Mouse (Mus musculus) embryo, embryonic 11.5 days (tissue): Measurements from ENCODE around the gene Gm47955.
"Not testable (repeated sequence)": the region's sequence is repeated elsewhere in the genome, so short reads cannot be mapped to it uniquely, and the experiment has no call there.

Experiments
- DNase-seq: peaks from one replicate; pipeline ENCODE4 v3.0.0-alpha.2; 2012; ENCODE audit warnings: low read depth, low spot score

Gm47955 gene

DNA sequence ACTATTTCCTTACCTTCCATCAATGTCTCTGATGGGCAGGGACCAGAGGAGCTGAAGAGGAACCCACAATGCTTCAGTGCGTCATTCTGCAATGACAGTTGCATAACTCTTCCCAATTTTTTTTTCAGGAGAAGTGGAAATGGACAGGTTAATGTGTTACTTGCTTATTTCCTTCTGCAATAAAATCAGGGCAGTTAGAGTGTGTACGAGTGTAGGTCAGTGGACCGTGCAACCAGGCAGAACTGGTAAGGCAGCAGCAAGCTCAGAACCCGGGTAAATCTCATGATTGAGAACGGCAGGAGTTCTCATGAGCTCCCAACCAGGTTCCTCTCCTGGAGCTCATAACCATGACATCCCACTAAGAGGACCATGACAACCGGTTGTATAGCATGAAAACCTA is 32.0 kb downstream of the Gm47955 start:
- no peak for DNase-seq

DNA sequence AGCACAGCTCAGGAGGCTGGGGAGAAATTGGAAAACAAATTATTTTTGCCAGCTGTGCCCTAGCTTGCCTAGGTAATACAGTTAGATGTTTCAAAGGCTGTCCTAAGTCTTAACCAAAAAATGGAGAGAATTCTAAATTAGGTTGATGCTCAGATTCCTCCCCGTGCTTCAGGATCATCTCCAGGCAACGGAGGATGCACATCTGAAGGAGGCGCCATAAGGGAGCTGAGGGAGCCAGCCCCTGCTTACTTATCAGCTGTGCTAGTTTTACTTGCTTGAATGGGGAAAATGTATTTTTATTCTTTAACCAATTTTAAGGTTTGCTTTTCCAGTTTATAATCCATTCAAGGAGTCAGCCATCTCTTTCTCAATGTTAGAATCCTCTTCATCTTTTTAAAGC is 33.9 kb downstream of the Gm47955 start:
- no peak for DNase-seq

DNA sequence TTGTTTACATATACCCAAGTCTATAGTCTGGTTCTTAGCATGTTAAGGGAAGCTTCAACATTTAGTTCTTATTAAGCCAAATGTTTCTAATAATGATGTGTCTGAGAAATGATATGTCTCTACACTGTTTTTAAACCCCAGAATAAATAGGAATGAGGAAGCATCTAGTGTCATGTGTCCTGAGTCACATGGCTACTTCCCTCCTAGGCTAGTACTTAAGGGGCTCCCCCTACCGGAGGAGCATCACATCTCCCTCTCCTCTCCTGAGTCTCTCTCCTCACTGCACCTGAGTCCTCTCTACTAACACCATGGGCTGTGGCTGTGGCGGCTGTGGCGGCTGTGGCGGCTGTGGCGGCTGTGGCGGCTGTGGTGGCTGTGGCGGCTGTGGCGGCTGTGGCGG is 40.2 kb downstream of the Gm47955 start, which contains the start of gene Gm47959:
Gm47959 (plus strand) TSS at position 243 of the 400 bp plus-strand sequence.
- DNase-seq: not testable (repeated sequence)

DNA sequence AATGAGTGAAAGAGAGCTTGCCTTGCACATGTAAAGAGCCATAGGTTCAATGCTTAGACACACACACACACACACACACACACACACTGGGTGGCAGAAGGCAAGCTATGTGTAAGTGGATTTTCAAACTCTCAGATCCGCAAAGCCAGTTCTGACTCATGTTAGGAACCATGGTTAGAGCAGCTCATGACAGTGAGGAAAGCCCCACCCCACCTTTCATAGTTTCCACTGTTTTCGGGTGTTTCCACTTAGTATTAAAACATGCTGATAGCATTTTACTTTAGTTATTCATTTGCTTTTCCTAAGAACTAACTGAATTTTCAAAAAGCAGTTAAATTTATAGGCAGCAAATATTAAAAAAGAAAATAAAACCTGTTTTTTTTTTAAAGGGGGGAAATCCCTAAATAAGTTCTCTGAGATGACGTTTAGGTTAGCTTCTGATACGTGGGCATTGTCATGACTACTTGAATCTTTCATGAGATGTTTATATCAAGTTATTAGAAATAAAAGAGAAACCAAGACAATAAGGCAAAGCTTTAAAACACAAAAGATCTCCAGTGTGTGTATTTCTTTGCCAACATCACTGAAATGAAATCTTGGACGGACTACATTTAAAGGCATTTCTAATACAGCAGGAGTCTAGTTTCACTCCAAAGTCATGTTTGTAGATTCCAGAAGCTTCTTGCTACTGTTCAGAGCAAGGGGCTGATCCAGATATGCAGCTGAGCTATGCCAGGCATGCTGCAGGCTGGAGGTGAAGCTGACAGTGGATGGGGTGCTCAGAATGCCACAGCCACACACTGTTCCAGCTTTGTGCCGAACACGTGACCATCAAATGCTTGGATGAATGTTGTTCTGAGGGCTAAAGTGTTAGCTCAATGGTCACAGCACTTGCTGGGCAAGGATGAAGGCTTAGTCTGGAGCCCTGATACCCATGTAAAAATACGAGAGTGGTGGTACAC is 46.4 kb downstream of the Gm47955 start:
- DNase-seq: no peak

DNA sequence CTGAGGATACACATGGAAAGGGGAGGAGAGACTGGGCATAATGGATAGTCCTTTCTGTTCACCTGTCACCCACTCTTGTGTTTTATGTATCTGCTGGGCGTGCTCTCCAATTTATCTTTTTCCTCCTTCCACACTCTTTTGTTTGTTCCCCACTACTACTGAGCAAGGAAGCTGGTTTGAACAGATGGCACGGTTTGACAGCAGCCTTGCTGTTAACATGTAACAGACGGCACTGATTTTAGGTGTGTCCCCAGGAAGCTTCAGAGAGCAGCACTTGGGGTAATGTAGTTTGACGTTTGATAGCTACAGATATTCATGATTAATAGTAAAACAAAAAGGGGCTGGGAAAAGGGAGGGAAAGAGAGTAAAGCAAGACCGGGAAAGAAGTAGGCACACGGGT is 47.4 kb downstream of the Gm47955 start:
- no peak for DNase-seq
